Mouse (Mus musculus): ENCODE data around the gene Pip4k2b. TPM values are rescaled to one million over a fixed set of nuclear protein-coding genes. Genes with fewer than 3 reads are reported as not detected.
"Not testable (repeated sequence)": the region's sequence is repeated elsewhere in the genome, so short reads cannot be mapped to it uniquely, and the experiment has no call there.

The Pip4k2b gene
- 3.5 and 4.2 TPM in 2 replicates for polyA plus RNA-seq (2015; fragmentation: Nextera tagmentation; extraction: Ambion mirVana)

GRCm38 (mm10) chr11:97744063-97744717 is at the start of gene Pip4k2b:
Pip4k2b (minus strand) TSS chr11:97744704.
- H3K27ac ChIP-seq = peak within 1 kb of the TSS; percentile 95
- peak; percentile 34 for ATAC-seq
- no peaks in the 10 kb centered on the region for H3K9me3 ChIP-seq (replicated peaks)
- H3K27me3 ChIP-seq = no peaks in the 10 kb centered on the region
- peak within 1 kb of the TSS; percentile 89 for H3K9ac ChIP-seq
- peak within 1 kb of the TSS; percentile 73 for H3K4me2 ChIP-seq
- peak within 1 kb of the TSS; percentile 77 for H3K4me3 ChIP-seq
- under 1% methylated on average over 40 of the region's 63 CpGs for WGBS
- H3K36me3 ChIP-seq (ENCODE audit: poor library complexity, severe bottlenecking) = peaks cover 31% of the 10 kb centered on the region
- H3K4me1 ChIP-seq = peaks cover 30% of the 10 kb centered on the region

- WGBS = 12% methylated on average over 2 of the region's 2 CpGs
- no peak for ATAC-seq
- no peaks in the 10 kb centered on the region for H3K27me3 ChIP-seq
- H3K4me2 ChIP-seq = no peak overlapping the region
- no peak overlapping the region for H3K9ac ChIP-seq
- H3K36me3 ChIP-seq (ENCODE audit: poor library complexity, severe bottlenecking) = no peaks in the 10 kb centered on the region
- H3K9me3 ChIP-seq (replicated peaks) = peaks cover 4% of the 10 kb centered on the region
- H3K27ac ChIP-seq = no peak overlapping the region
- H3K4me3 ChIP-seq = no peak overlapping the region
- H3K4me1 ChIP-seq = peaks cover 1% of the 10 kb centered on the region; the same call in 1 of the 2 replicates
Measured at GRCm38 (mm10) chr11:97793165-97793564, 48.7 kb upstream of the Pip4k2b start.

- 73% methylated on average over 2 of the region's 2 CpGs for WGBS
- H3K4me1 ChIP-seq; H3K4me2 ChIP-seq; ATAC-seq; H3K27me3 ChIP-seq; H3K4me3 ChIP-seq; H3K27ac ChIP-seq; H3K9me3 ChIP-seq (replicated peaks); H3K36me3 ChIP-seq (ENCODE audit: poor library complexity, severe bottlenecking); H3K9ac ChIP-seq: not testable (repeated sequence)
Measured at GRCm38 (mm10) chr11:97790778-97791438, 46.4 kb upstream of the Pip4k2b start.

GRCm38 (mm10) chr11:97789727-97790126 is 45.2 kb upstream of the Pip4k2b start:
- no peaks in the 10 kb centered on the region for H3K4me1 ChIP-seq
- no peak overlapping the region for H3K27ac ChIP-seq
- no peak overlapping the region for H3K4me3 ChIP-seq
- no peak overlapping the region for H3K4me2 ChIP-seq
- H3K27me3 ChIP-seq = no peaks in the 10 kb centered on the region
- H3K36me3 ChIP-seq (ENCODE audit: poor library complexity, severe bottlenecking) = no peaks in the 10 kb centered on the region
- 84% methylated on average over 5 of the region's 5 CpGs for WGBS
- no peak overlapping the region for H3K9ac ChIP-seq
- peaks cover 4% of the 10 kb centered on the region for H3K9me3 ChIP-seq (replicated peaks)
- ATAC-seq = no peak

- H3K4me2 ChIP-seq = no peak overlapping the region
- H3K4me1 ChIP-seq = peaks cover 5% of the 10 kb centered on the region
- H3K27ac ChIP-seq = no peak overlapping the region
- H3K36me3 ChIP-seq (ENCODE audit: poor library complexity, severe bottlenecking) = no peaks in the 10 kb centered on the region
- no peak overlapping the region for H3K4me3 ChIP-seq
- no peaks in the 10 kb centered on the region for H3K9me3 ChIP-seq (replicated peaks)
- H3K9ac ChIP-seq = no peak overlapping the region
- WGBS = 93% methylated on average over 3 of the region's 3 CpGs
- ATAC-seq = no peak
- no peaks in the 10 kb centered on the region for H3K27me3 ChIP-seq
Measured at GRCm38 (mm10) chr11:97787961-97788360, 43.5 kb upstream of the Pip4k2b start.

- H3K4me3 ChIP-seq = peak overlapping the region; percentile 96
- peak overlapping the region; percentile 41 for H3K27ac ChIP-seq
- H3K4me1 ChIP-seq = peaks cover 35% of the 10 kb centered on the region
- WGBS = under 1% methylated on average over 10 of the region's 10 CpGs
- peak overlapping the region; percentile 65 for H3K9ac ChIP-seq
- H3K27me3 ChIP-seq = no peaks in the 10 kb centered on the region
- peak overlapping the region; percentile 90 for H3K4me2 ChIP-seq
- no peaks in the 10 kb centered on the region for H3K9me3 ChIP-seq (replicated peaks)
- H3K36me3 ChIP-seq (ENCODE audit: poor library complexity, severe bottlenecking) = peaks cover 34% of the 10 kb centered on the region
- ATAC-seq = no peak; the same call in 1 of the 2 replicates
Measured at GRCm38 (mm10) chr11:97782564-97782895, 38.0 kb upstream of the Pip4k2b start.

- peak; percentile 95 for ATAC-seq
- WGBS = under 1% methylated on average over 67 of the region's 67 CpGs
Measured at GRCm38 (mm10) chr11:97781832-97782563, 37.5 kb upstream of the Pip4k2b start, which contains the start of gene Rpl23. Rpl23 (minus strand) TSS chr11:97782437.

GRCm38 (mm10) chr11:97781478-97781831 is 37.0 kb upstream of the Pip4k2b start:
- Histone ChIP-seq H3K4me1 (peaks cover 35% of the 10 kb centered on the region), H3K9me3 (replicated peaks) (no peaks in the 10 kb centered on the region), H3K4me2 (peak overlapping the region; percentile 90), H3K9ac (peak overlapping the region; percentile 99), H3K27me3 (no peaks in the 10 kb centered on the region), H3K27ac (peak overlapping the region; percentile 93), H3K36me3 (ENCODE audit: poor library complexity, severe bottlenecking) (peaks cover 45% of the 10 kb centered on the region), H3K4me3 (peak overlapping the region; percentile 96)
- 2% methylated on average over 11 of the region's 11 CpGs for WGBS
- ATAC-seq = no peak

More at GRCm38 (mm10) chr11:97781832-97782563, 37.5 kb upstream of the Pip4k2b start, which contains the start of gene Rpl23:
- Histone ChIP-seq H3K4me3 (peak within 1 kb of the TSS; percentile 96), H3K27ac (peak within 1 kb of the TSS; percentile 93), H3K4me1 (peaks cover 35% of the 10 kb centered on the region), H3K27me3 (no peaks in the 10 kb centered on the region), H3K36me3 (ENCODE audit: poor library complexity, severe bottlenecking) (peaks cover 40% of the 10 kb centered on the region), H3K9me3 (replicated peaks) (no peaks in the 10 kb centered on the region), H3K9ac (peak within 1 kb of the TSS; percentile 99), H3K4me2 (peak within 1 kb of the TSS; percentile 90)

GRCm38 (mm10) chr11:97779968-97780701 is 35.6 kb upstream of the Pip4k2b start:
- peaks cover 57% of the 10 kb centered on the region for H3K36me3 ChIP-seq (ENCODE audit: poor library complexity, severe bottlenecking)
- peak overlapping the region; percentile 96 for H3K4me3 ChIP-seq
- 0 out of 2 replicates have a peak overlapping the region, but pooled peaks have one; percentile 37 for H3K9ac ChIP-seq
- no peaks in the 10 kb centered on the region for H3K9me3 ChIP-seq (replicated peaks)
- H3K4me2 ChIP-seq = peak overlapping the region; percentile 90
- peaks cover 35% of the 10 kb centered on the region for H3K4me1 ChIP-seq
- ATAC-seq = no peak
- H3K27ac ChIP-seq = no peak overlapping the region
- no peaks in the 10 kb centered on the region for H3K27me3 ChIP-seq
- 84% methylated on average over 2 of the region's 2 CpGs for WGBS

GRCm38 (mm10) chr11:97778918-97779317 is 34.4 kb upstream of the Pip4k2b start:
- no peaks in the 10 kb centered on the region for H3K9me3 ChIP-seq (replicated peaks)
- ATAC-seq = no peak
- peaks cover 65% of the 10 kb centered on the region for H3K36me3 ChIP-seq (ENCODE audit: poor library complexity, severe bottlenecking)
- H3K4me1 ChIP-seq = peaks cover 35% of the 10 kb centered on the region
- 92% methylated on average over 1 of the region's 1 CpGs for WGBS
- H3K9ac ChIP-seq = no peak overlapping the region
- no peak overlapping the region for H3K4me3 ChIP-seq
- no peaks in the 10 kb centered on the region for H3K27me3 ChIP-seq
- H3K4me2 ChIP-seq = no peak overlapping the region
- H3K27ac ChIP-seq = no peak overlapping the region

GRCm38 (mm10) chr11:97777129-97777529 is 32.6 kb upstream of the Pip4k2b start:
- ATAC-seq = no peak
- Histone ChIP-seq H3K27me3 (no peaks in the 10 kb centered on the region), H3K4me2 (no peak overlapping the region), H3K27ac (no peak overlapping the region), H3K9me3 (replicated peaks) (no peaks in the 10 kb centered on the region), H3K36me3 (ENCODE audit: poor library complexity, severe bottlenecking) (peaks cover 65% of the 10 kb centered on the region), H3K4me1 (peaks cover 27% of the 10 kb centered on the region), H3K4me3 (no peak overlapping the region), H3K9ac (no peak overlapping the region)
- WGBS = 45% methylated on average over 2 of the region's 2 CpGs
